Mouse (Mus musculus): Measurements from ENCODE around the gene Slc1a1. TPM values are rescaled to one million over a fixed set of nuclear protein-coding genes. Genes with fewer than 3 reads are reported as not detected.
A peak's percentile ranks its signal among the peaks of the same experiment; 100 is the strongest.

Slc1a1 gene
- polyA plus RNA-seq, 1 experiment from 2014 or later = 0.91 TPM

GRCm38 (mm10) chr19:28818286-28818685, 16.6 kb upstream of the Slc1a1 start:
- ATAC-seq (no peak), DNase-seq (ENCODE audit: low read depth, low spot score) (no peak)
- H3K27me3 ChIP-seq = peaks cover 53% of the 10 kb centered on the region
- ChIA-PET POLR2A (no interaction called here), CTCF (interaction anchor here (1.1 kb wide), 1 partner anchor 11 kb away, joined by 3 read pairs; no protein-coding TSS in a partner anchor)
- no peak for TF ChIP-seq CTCF (IDR thresholded peaks at IDR 0.05)
- in situ Hi-C loops (cut with MboI; ENCODE audit: low pct_unique_long_range_greater_than_20kb) = no loop called here

- ATAC-seq = peak; percentile 92
- POLR2A ChIA-PET = no interaction called here
- no peak for TF ChIP-seq CTCF (IDR thresholded peaks at IDR 0.05)
- DNase-seq (ENCODE audit: low read depth, low spot score) = peak; percentile 60
- CTCF ChIA-PET = no interaction called here
- H3K27me3 ChIP-seq = peaks cover 22% of the 10 kb centered on the region
- in situ Hi-C loops (cut with MboI; ENCODE audit: low pct_unique_long_range_greater_than_20kb) = no loop called here
These were observed 7.0 kb upstream of the Slc1a1 start for GRCm38 (mm10) chr19:28827697-28828328.

GRCm38 (mm10) chr19:28831324-28831723, 3.5 kb upstream of the Slc1a1 start:
- peaks cover 27% of the 10 kb centered on the region for H3K27me3 ChIP-seq
- ATAC-seq (no peak), DNase-seq (ENCODE audit: low read depth, low spot score) (no peak)
- in situ Hi-C loops (cut with MboI; ENCODE audit: low pct_unique_long_range_greater_than_20kb) = no loop called here
- ChIA-PET POLR2A (no interaction called here), CTCF (no interaction called here)
- no peak for TF ChIP-seq CTCF (IDR thresholded peaks at IDR 0.05)

GRCm38 (mm10) chr19:28832605-28833004, 2.2 kb upstream of the Slc1a1 start:
- in situ Hi-C loops (cut with MboI; ENCODE audit: low pct_unique_long_range_greater_than_20kb) = no loop called here
- ChIA-PET CTCF (no interaction called here), POLR2A (no interaction called here)
- DNase-seq (ENCODE audit: low read depth, low spot score) (no peak), ATAC-seq (no peak)
- H3K27me3 ChIP-seq = peaks cover 36% of the 10 kb centered on the region
- TF ChIP-seq CTCF (IDR thresholded peaks at IDR 0.05) = no peak

GRCm38 (mm10) chr19:28834388-28834787, 461 bp upstream of the Slc1a1 start:
- in situ Hi-C loops (cut with MboI; ENCODE audit: low pct_unique_long_range_greater_than_20kb) = no loop called here
- peaks cover 36% of the 10 kb centered on the region for H3K27me3 ChIP-seq
- DNase-seq (ENCODE audit: low read depth, low spot score) (no peak), ATAC-seq (no peak)
- POLR2A ChIA-PET = no interaction called here
- TF ChIP-seq CTCF (IDR thresholded peaks at IDR 0.05) = no peak
- CTCF ChIA-PET = no interaction called here

GRCm38 (mm10) chr19:28835500-28835864, 633 bp downstream of the Slc1a1 start:
- DNase-seq (ENCODE audit: low read depth, low spot score) (no peak), ATAC-seq (no peak)
- peaks cover 30% of the 10 kb centered on the region for H3K27me3 ChIP-seq
- POLR2A ChIA-PET = no interaction called here
- no peak for TF ChIP-seq CTCF (IDR thresholded peaks at IDR 0.05)
- CTCF ChIA-PET = no interaction called here
- in situ Hi-C loops (cut with MboI; ENCODE audit: low pct_unique_long_range_greater_than_20kb) = no loop called here

GRCm38 (mm10) chr19:28836116-28836515, 1.3 kb downstream of the Slc1a1 start:
- ChIA-PET CTCF (no interaction called here), POLR2A (no interaction called here)
- in situ Hi-C loops (cut with MboI; ENCODE audit: low pct_unique_long_range_greater_than_20kb) = no loop called here
- DNase-seq (ENCODE audit: low read depth, low spot score) (no peak), ATAC-seq (no peak)
- H3K27me3 ChIP-seq = peaks cover 30% of the 10 kb centered on the region
- no peak for TF ChIP-seq CTCF (IDR thresholded peaks at IDR 0.05)

GRCm38 (mm10) chr19:28836651-28837410, 2.0 kb downstream of the Slc1a1 start:
- ChIA-PET POLR2A (no interaction called here), CTCF (no interaction called here)
- in situ Hi-C loops (cut with MboI; ENCODE audit: low pct_unique_long_range_greater_than_20kb) = no loop called here

GRCm38 (mm10) chr19:28838796-28839195, 3.9 kb downstream of the Slc1a1 start:
- DNase-seq (ENCODE audit: low read depth, low spot score) = no peak
- H3K27me3 ChIP-seq = peaks cover 43% of the 10 kb centered on the region
- POLR2A ChIA-PET = no interaction called here
- no peak for TF ChIP-seq CTCF (IDR thresholded peaks at IDR 0.05)
- in situ Hi-C loops (cut with MboI; ENCODE audit: low pct_unique_long_range_greater_than_20kb) = no loop called here
- CTCF ChIA-PET = no interaction called here
- no peak for ATAC-seq

More at GRCm38 (mm10) chr19:28836651-28837410, 2.0 kb downstream of the Slc1a1 start:
- DNase-seq (ENCODE audit: low read depth, low spot score) (peak; percentile 10), ATAC-seq (peak; percentile 35)
- no peak for TF ChIP-seq CTCF (IDR thresholded peaks at IDR 0.05)
- H3K27me3 ChIP-seq = peaks cover 30% of the 10 kb centered on the region

GRCm38 (mm10) chr19:28844946-28845710, 10.3 kb downstream of the Slc1a1 start:
- ChIA-PET POLR2A (no interaction called here), CTCF (no interaction called here)
- H3K27me3 ChIP-seq = peaks cover 52% of the 10 kb centered on the region
- no peak for TF ChIP-seq CTCF (IDR thresholded peaks at IDR 0.05)
- DNase-seq (ENCODE audit: low read depth, low spot score) = no peak
- ATAC-seq = no peak
- in situ Hi-C loops (cut with MboI; ENCODE audit: low pct_unique_long_range_greater_than_20kb) = no loop called here

- TF ChIP-seq CTCF (IDR thresholded peaks at IDR 0.05) = no peak
- in situ Hi-C loops (cut with MboI; ENCODE audit: low pct_unique_long_range_greater_than_20kb) = no loop called here
- ATAC-seq (no peak), DNase-seq (ENCODE audit: low read depth, low spot score) (no peak)
- peaks cover 34% of the 10 kb centered on the region for H3K27me3 ChIP-seq
- CTCF ChIA-PET = interaction anchor here (1.1 kb wide), 1 partner anchor 16 kb away, joined by 3 read pairs; no protein-coding TSS in a partner anchor
- POLR2A ChIA-PET = no interaction called here
These were observed 15.7 kb downstream of the Slc1a1 start for GRCm38 (mm10) chr19:28850510-28850909.

Measured in Patski (cell line).